Mouse (Mus musculus) olfactory bulb, adult 2 months (tissue): ENCODE results near the gene Zfp536.

ENCODE experiments used
- CTCF ChIP-seq: fragments of 200-500 bp; IDR thresholded peaks from 2 replicates; pipeline ENCODE4 v1.5.1; 2012; ENCODE audit warnings: low read depth, mild to moderate bottlenecking, low read length, moderate library complexity; ENCODE audit not compliant: insufficient read depth
- POLR2A ChIP-seq: fragments of 200-500 bp; IDR thresholded peaks from 2 replicates; pipeline ENCODE4 v1.6.1; 2012; ENCODE audit warnings: mild to moderate bottlenecking, low read depth, low read length, moderate library complexity; ENCODE audit not compliant: insufficient read depth

GRCm38 (mm10) chr7:37552384-37552783, 221.1 kb downstream of the Zfp536 start:
- TF ChIP-seq POLR2A = no peak
- TF ChIP-seq CTCF = no peak
